Mouse (Mus musculus): Measurements from ENCODE around the gene Gas8. TPM values are rescaled to one million over a fixed set of nuclear protein-coding genes. Genes with fewer than 3 reads are reported as not detected.

Gene Gas8
- polyA plus RNA-seq, 1 experiment = 25.6 TPM

- H3K27me3 ChIP-seq (ENCODE audit: control insufficient read depth, insufficient read depth, insufficient read length) = no peaks in the 10 kb centered on the region
- TF ChIP-seq MYOD1 (IDR thresholded peaks at IDR 0.05; ENCODE audit: control insufficient read depth in 1 of 3, insufficient read length in 2 of 3, low read depth in 2 of 3) (no peak), POLR2A (IDR thresholded peaks at IDR 0.05; ENCODE audit: insufficient read length, low read depth) (no peak), E2F4 (IDR thresholded peaks at IDR 0.05; ENCODE audit: insufficient read depth) (no peak), SRF (IDR thresholded peaks at IDR 0.05; ENCODE audit: control insufficient read depth, insufficient read length, low read depth) (no peak), CEBPB (IDR thresholded peaks at IDR 0.05; ENCODE audit: insufficient read depth, poor library complexity, severe bottlenecking) (no peak), MAX (IDR thresholded peaks at IDR 0.05; ENCODE audit: low read depth) (no peak), USF1 (IDR thresholded peaks at IDR 0.05; ENCODE audit: low read depth) (no peak), POLR2AphosphoS2 (IDR thresholded peaks at IDR 0.05; ENCODE audit: insufficient read length, low read depth) (no peak), MYOG (IDR thresholded peaks at IDR 0.05; ENCODE audit: control insufficient read depth in 1 of 3, insufficient read depth in 1 of 3, insufficient read length in 2 of 3, low read depth in 2 of 3) (no peak), TCF12 (IDR thresholded peaks at IDR 0.05; ENCODE audit: insufficient read depth, poor library complexity, severe bottlenecking) (no peak), TCF3 (IDR thresholded peaks at IDR 0.05; ENCODE audit: insufficient read length, low read depth) (no peak)
- no peak overlapping the region for H3K4me3 ChIP-seq
- H3ac ChIP-seq (ENCODE audit: control insufficient read depth, insufficient read length) = no peak overlapping the region
- no peak overlapping the region for H3K4me2 ChIP-seq (ENCODE audit: low read depth)
- peaks cover 22% of the 10 kb centered on the region for H3K36me3 ChIP-seq (ENCODE audit: control insufficient read depth, insufficient read depth)
- no peaks in the 10 kb centered on the region for H3K79me2 ChIP-seq (ENCODE audit: control insufficient read depth, insufficient read depth)
Observed at GRCm38 (mm10) chr8:123505267-123505666, 13.4 kb upstream of the Gas8 start.

GRCm38 (mm10) chr8:123505695-123506094 is 12.9 kb upstream of the Gas8 start:
- no peak overlapping the region for H3K4me2 ChIP-seq (ENCODE audit: low read depth)
- peaks cover 17% of the 10 kb centered on the region for H3K36me3 ChIP-seq (ENCODE audit: control insufficient read depth, insufficient read depth)
- H3K27me3 ChIP-seq (ENCODE audit: control insufficient read depth, insufficient read depth, insufficient read length) = no peaks in the 10 kb centered on the region
- H3ac ChIP-seq (ENCODE audit: control insufficient read depth, insufficient read length) = no peak overlapping the region
- no peak for TF ChIP-seq CEBPB (IDR thresholded peaks at IDR 0.05; ENCODE audit: insufficient read depth, poor library complexity, severe bottlenecking)
- TF ChIP-seq E2F4 (IDR thresholded peaks at IDR 0.05; ENCODE audit: insufficient read depth) = no peak
- TF ChIP-seq MYOG (IDR thresholded peaks at IDR 0.05; ENCODE audit: control insufficient read depth in 1 of 3, insufficient read depth in 1 of 3, insufficient read length in 2 of 3, low read depth in 2 of 3) = no peak
- TF ChIP-seq MAX (IDR thresholded peaks at IDR 0.05; ENCODE audit: low read depth) = no peak
- TF ChIP-seq POLR2AphosphoS2 (IDR thresholded peaks at IDR 0.05; ENCODE audit: insufficient read length, low read depth) = no peak
- no peak for TF ChIP-seq MYOD1 (IDR thresholded peaks at IDR 0.05; ENCODE audit: control insufficient read depth in 1 of 3, insufficient read length in 2 of 3, low read depth in 2 of 3)
- TF ChIP-seq TCF12 (IDR thresholded peaks at IDR 0.05; ENCODE audit: insufficient read depth, poor library complexity, severe bottlenecking) = no peak
- TF ChIP-seq USF1 (IDR thresholded peaks at IDR 0.05; ENCODE audit: low read depth) = no peak
- no peak for TF ChIP-seq TCF3 (IDR thresholded peaks at IDR 0.05; ENCODE audit: insufficient read length, low read depth)
- no peak for TF ChIP-seq POLR2A (IDR thresholded peaks at IDR 0.05; ENCODE audit: insufficient read length, low read depth)
- no peak for TF ChIP-seq SRF (IDR thresholded peaks at IDR 0.05; ENCODE audit: control insufficient read depth, insufficient read length, low read depth)
- TF ChIP-seq REST (IDR thresholded peaks at IDR 0.05; ENCODE audit: insufficient read depth, insufficient read length) = no peak
- no peaks in the 10 kb centered on the region for H3K79me2 ChIP-seq (ENCODE audit: control insufficient read depth, insufficient read depth)
- no peak overlapping the region for H3K4me3 ChIP-seq

GRCm38 (mm10) chr8:123507153-123507552 is 11.5 kb upstream of the Gas8 start:
- no peaks in the 10 kb centered on the region for H3K27me3 ChIP-seq (ENCODE audit: control insufficient read depth, insufficient read depth, insufficient read length)
- peaks cover 12% of the 10 kb centered on the region for H3K36me3 ChIP-seq (ENCODE audit: control insufficient read depth, insufficient read depth)
- H3K4me3 ChIP-seq = no peak overlapping the region
- no peak overlapping the region for H3ac ChIP-seq (ENCODE audit: control insufficient read depth, insufficient read length)
- H3K79me2 ChIP-seq (ENCODE audit: control insufficient read depth, insufficient read depth) = no peaks in the 10 kb centered on the region
- H3K4me2 ChIP-seq (ENCODE audit: low read depth) = no peak overlapping the region
- TF ChIP-seq POLR2AphosphoS2 (IDR thresholded peaks at IDR 0.05; ENCODE audit: insufficient read length, low read depth) (peak; percentile 4), E2F4 (IDR thresholded peaks at IDR 0.05; ENCODE audit: insufficient read depth) (no peak), TCF3 (IDR thresholded peaks at IDR 0.05; ENCODE audit: insufficient read length, low read depth) (peak; percentile 42), MYOD1 (IDR thresholded peaks at IDR 0.05; ENCODE audit: control insufficient read depth in 1 of 3, insufficient read length in 2 of 3, low read depth in 2 of 3) (peak in 2 of 3 experiments; percentile 74 to 93), CEBPB (IDR thresholded peaks at IDR 0.05; ENCODE audit: insufficient read depth, poor library complexity, severe bottlenecking) (no peak), MAX (IDR thresholded peaks at IDR 0.05; ENCODE audit: low read depth) (no peak), SRF (IDR thresholded peaks at IDR 0.05; ENCODE audit: control insufficient read depth, insufficient read length, low read depth) (peak; percentile 31), TCF12 (IDR thresholded peaks at IDR 0.05; ENCODE audit: insufficient read depth, poor library complexity, severe bottlenecking) (no peak), MYOG (IDR thresholded peaks at IDR 0.05; ENCODE audit: control insufficient read depth in 1 of 3, insufficient read depth in 1 of 3, insufficient read length in 2 of 3, low read depth in 2 of 3) (peak; percentile 64 to 89 (median 78))

- no peak overlapping the region for H3K4me2 ChIP-seq (ENCODE audit: low read depth)
- TF ChIP-seq POLR2A (IDR thresholded peaks at IDR 0.05; ENCODE audit: insufficient read length, low read depth) = no peak
- TF ChIP-seq USF1 (IDR thresholded peaks at IDR 0.05; ENCODE audit: low read depth) = no peak
- peak; percentile 89 to 98 (median 98) for TF ChIP-seq MYOD1 (IDR thresholded peaks at IDR 0.05; ENCODE audit: control insufficient read depth in 1 of 3, insufficient read length in 2 of 3, low read depth in 2 of 3)
- TF ChIP-seq TCF12 (IDR thresholded peaks at IDR 0.05; ENCODE audit: insufficient read depth, poor library complexity, severe bottlenecking) = peak; percentile 92
- no peak for TF ChIP-seq REST (IDR thresholded peaks at IDR 0.05; ENCODE audit: insufficient read depth, insufficient read length)
- TF ChIP-seq TCF3 (IDR thresholded peaks at IDR 0.05; ENCODE audit: insufficient read length, low read depth) = peak; percentile 86
- peak; percentile 94 to 99 (median 99) for TF ChIP-seq MYOG (IDR thresholded peaks at IDR 0.05; ENCODE audit: control insufficient read depth in 1 of 3, insufficient read depth in 1 of 3, insufficient read length in 2 of 3, low read depth in 2 of 3)
- TF ChIP-seq E2F4 (IDR thresholded peaks at IDR 0.05; ENCODE audit: insufficient read depth) = no peak
- TF ChIP-seq MAX (IDR thresholded peaks at IDR 0.05; ENCODE audit: low read depth) = no peak
- no peaks in the 10 kb centered on the region for H3K79me2 ChIP-seq (ENCODE audit: control insufficient read depth, insufficient read depth)
- H3K4me3 ChIP-seq = no peak overlapping the region
- H3K27me3 ChIP-seq (ENCODE audit: control insufficient read depth, insufficient read depth, insufficient read length) = no peaks in the 10 kb centered on the region
- H3K36me3 ChIP-seq (ENCODE audit: control insufficient read depth, insufficient read depth) = peaks cover 3% of the 10 kb centered on the region
- H3ac ChIP-seq (ENCODE audit: control insufficient read depth, insufficient read length) = no peak overlapping the region
Observed at GRCm38 (mm10) chr8:123510819-123511218, 7.8 kb upstream of the Gas8 start.

Data from myocyte (in vitro differentiated cells).